Mouse (Mus musculus): Measurements from ENCODE around the gene Rcn3. TPM values are rescaled to one million over a fixed set of nuclear protein-coding genes. Genes with fewer than 3 reads are reported as not detected.
"Not testable (repeated sequence)": the region's sequence is repeated elsewhere in the genome, so short reads cannot be mapped to it uniquely, and the experiment has no call there.

Gene Rcn3
- polyA plus RNA-seq, 1 experiment from 2014 or later: 520 TPM

DNA sequence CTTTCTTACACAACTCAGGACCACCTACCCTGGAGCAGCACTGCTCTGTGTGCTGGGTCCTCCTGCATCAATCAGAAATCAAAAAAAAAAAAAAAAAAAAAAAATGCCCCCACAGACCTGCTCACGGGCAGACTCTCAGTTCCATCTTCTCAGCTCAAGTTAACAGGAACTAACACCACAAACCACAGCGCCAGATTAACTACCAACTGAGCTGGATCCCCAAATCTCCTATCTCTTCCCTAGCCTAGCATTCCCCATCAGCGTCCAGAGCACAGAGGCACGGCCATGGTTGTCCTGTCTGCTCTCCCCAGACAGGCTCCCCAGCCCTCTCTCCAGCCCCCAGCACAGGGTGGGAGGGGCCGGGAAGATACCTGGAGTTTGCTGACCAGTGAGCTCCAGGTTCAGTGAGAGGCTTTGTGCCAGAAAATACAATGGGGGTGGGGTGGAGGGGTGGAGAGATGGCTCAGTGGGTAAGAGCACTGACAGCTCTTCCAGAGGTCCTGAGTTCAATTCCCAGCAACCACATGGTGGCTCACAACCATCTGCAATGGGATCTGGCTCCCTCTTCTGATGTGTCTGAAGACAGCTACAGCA lies 15.1 kb upstream of the Rcn3 start:
- H3K4me2 ChIP-seq (replicated peaks): no peak overlapping the region
- no peak overlapping the region for H3K27ac ChIP-seq (replicated peaks)
- peaks cover 19% of the 10 kb centered on the region for H3K4me1 ChIP-seq
- WGBS: 53% methylated on average over 5 of the region's 5 CpGs
- no peaks in the 10 kb centered on the region for H3K9me3 ChIP-seq (replicated peaks)
- H3K36me3 ChIP-seq: no peaks in the 10 kb centered on the region
- no peak overlapping the region for H3K9ac ChIP-seq
- H3K27me3 ChIP-seq: no peaks in the 10 kb centered on the region
- H3K4me3 ChIP-seq (replicated peaks): no peak overlapping the region
- no peak for ATAC-seq (ENCODE audit: insufficient number of reproducible peaks, low FRiP score, low TSS enrichment, low read depth)

DNA sequence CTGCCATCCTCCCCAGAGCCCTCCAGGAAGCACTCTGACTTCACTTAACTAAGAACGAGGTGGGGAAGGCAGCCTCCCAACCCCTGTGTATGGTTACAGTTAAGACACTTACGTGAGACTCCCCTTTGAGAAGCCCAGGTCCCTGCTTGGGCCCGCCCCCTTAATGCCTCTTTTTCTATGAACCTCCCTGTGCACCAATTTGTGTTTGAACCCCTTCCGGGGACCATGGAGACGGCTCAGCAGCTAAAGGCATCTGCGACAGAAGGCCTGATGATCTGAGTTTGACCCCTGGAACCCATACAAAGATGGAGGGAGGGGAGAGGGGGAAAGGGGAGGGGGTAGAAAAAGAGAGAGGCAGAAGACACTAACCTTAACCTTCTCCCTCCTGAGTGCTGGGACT lies 14.4 kb upstream of the Rcn3 start:
- no peak for ATAC-seq (ENCODE audit: insufficient number of reproducible peaks, low FRiP score, low TSS enrichment, low read depth)
- no peak overlapping the region for H3K9ac ChIP-seq
- WGBS: 43% methylated on average over 6 of the region's 6 CpGs
- H3K27ac ChIP-seq (replicated peaks): no peak overlapping the region
- no peak overlapping the region for H3K4me2 ChIP-seq (replicated peaks)
- H3K9me3 ChIP-seq (replicated peaks): no peaks in the 10 kb centered on the region
- no peak overlapping the region for H3K4me3 ChIP-seq (replicated peaks)
- H3K27me3 ChIP-seq: no peaks in the 10 kb centered on the region
- H3K36me3 ChIP-seq: peaks cover 4% of the 10 kb centered on the region; the same call in 1 of the 2 replicates
- peaks cover 26% of the 10 kb centered on the region for H3K4me1 ChIP-seq

DNA sequence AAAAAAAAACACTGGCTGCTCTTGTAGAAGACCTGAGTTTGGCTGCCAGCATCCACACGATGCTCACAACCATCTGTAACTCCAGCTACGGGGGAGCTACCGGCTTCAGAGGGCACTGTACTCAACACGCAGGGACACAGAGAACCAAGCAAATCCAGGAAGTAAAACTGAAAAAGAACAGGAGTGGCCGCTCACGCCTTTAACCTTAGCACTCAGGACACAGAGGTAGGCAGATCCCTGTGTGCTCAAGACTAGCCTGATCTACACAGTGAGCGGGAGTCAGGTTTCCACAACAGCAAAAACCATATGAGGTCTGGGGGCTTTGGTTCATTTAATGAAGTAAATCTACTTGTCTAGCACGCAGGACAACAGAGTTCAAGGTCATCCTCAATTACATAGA lies 13.5 kb upstream of the Rcn3 start:
- Histone ChIP-seq H3K4me1 (peaks cover 26% of the 10 kb centered on the region), H3K27ac (replicated peaks) (no peak overlapping the region), H3K9ac (no peak overlapping the region), H3K4me2 (replicated peaks) (no peak overlapping the region), H3K4me3 (replicated peaks) (no peak overlapping the region), H3K27me3 (no peaks in the 10 kb centered on the region), H3K36me3 (peaks cover 6% of the 10 kb centered on the region; the same call in 1 of the 2 replicates), H3K9me3 (replicated peaks) (no peaks in the 10 kb centered on the region)
- ATAC-seq (ENCODE audit: insufficient number of reproducible peaks, low FRiP score, low TSS enrichment, low read depth): no peak
- 67% methylated on average over 8 of the region's 8 CpGs for WGBS

DNA sequence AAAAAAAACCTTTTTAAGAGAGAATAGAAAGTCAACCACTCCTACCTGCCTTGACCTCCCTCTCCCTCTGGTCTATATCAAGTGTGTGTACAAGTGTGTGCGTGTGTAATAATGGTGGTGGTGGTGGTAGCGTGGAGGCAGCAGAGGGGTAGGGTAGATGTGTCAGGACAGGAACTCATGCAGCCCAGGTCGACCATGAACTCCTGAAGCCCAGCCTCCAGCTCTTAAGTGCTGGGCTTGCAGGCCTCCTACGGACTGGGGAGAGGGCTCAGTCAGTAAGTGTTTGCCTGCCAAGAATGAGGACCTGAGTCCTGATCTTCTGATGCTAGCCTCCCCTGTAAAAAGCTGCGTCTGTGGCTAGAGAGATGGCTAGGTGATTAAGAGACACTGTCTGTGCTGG lies 12.9 kb upstream of the Rcn3 start:
- 77% methylated on average over 5 of the region's 5 CpGs for WGBS
- no peak overlapping the region for H3K4me3 ChIP-seq (replicated peaks)
- no peaks in the 10 kb centered on the region for H3K9me3 ChIP-seq (replicated peaks)
- peaks cover 26% of the 10 kb centered on the region for H3K4me1 ChIP-seq
- H3K4me2 ChIP-seq (replicated peaks): no peak overlapping the region
- peaks cover 6% of the 10 kb centered on the region; the same call in 1 of the 2 replicates for H3K36me3 ChIP-seq
- H3K9ac ChIP-seq: no peak overlapping the region
- H3K27ac ChIP-seq (replicated peaks): no peak overlapping the region
- no peak for ATAC-seq (ENCODE audit: insufficient number of reproducible peaks, low FRiP score, low TSS enrichment, low read depth)
- H3K27me3 ChIP-seq: no peaks in the 10 kb centered on the region

DNA sequence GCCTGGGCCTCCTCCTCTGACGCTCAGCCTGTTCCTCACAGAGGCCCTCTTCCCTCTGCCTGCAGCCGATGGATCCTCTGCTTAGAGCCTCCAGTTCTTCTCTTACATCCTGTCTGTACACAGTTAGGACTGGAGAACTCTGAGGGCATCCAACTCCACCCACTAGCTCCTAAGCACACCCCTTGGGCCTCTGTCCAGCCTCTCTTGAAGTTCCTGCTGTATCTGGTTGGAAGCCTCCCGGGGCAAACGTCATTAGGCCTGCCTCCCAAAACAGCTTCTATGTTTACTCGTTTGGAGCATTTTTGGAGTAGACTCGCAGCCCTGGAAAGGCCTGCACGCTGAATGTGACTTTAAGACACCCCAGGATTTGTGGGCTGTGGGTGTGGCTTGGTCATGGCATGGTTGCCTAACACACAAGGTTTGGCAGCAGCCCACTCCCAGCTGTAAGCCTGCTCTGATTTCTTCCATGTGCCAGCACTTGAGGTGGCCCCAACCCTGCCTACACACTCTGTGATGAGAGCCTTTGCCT lies 11.7 kb upstream of the Rcn3 start, which contains the start of gene Fcgrt:
Gene Fcgrt (minus strand): TSS at position 200 of the 529 bp plus-strand sequence.
- Histone ChIP-seq H3K4me1 (peaks cover 26% of the 10 kb centered on the region), H3K9ac (peak within 1 kb of the TSS; percentile 60), H3K36me3 (peaks cover 6% of the 10 kb centered on the region; the same call in 1 of the 2 replicates), H3K4me3 (replicated peaks) (peak within 1 kb of the TSS; percentile 45), H3K9me3 (replicated peaks) (no peaks in the 10 kb centered on the region), H3K27me3 (no peaks in the 10 kb centered on the region), H3K27ac (replicated peaks) (peak within 1 kb of the TSS; percentile 96), H3K4me2 (replicated peaks) (peak within 1 kb of the TSS; percentile 64)
- WGBS: 23% methylated on average over 7 of the region's 7 CpGs
- ATAC-seq (ENCODE audit: insufficient number of reproducible peaks, low FRiP score, low TSS enrichment, low read depth): peak; percentile 98

DNA sequence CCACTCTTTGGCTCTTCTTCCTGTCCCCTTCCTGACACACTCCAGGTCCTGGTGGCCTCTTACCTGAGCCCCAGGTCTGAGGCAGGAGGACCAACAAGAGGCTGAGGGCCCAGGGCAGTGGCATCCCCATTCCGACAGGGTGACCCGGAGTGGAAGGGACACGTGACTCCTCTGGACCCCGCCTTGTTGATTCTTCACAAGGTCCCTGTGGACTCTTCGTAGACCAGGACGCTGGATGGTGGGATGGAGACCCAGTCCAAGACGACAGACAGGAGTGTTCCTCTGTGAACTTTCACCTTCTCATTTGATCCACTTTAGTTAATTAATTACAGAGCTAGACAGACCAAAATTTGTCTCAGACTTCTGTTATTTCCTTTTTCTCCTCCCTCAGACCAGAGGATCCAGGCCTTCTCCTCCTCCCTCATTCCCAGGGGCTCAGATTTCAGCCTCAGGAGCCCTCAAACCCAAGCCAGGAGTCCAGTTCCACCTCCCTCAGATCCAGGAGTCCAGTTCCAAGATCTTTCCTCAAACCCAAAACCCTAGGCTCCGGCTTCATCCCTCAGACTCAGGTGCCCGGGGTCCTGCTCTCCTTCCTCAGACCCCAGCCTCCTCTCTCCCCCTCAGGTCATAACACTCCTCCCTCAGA lies 11.0 kb upstream of the Rcn3 start:
- 41% methylated on average over 9 of the region's 9 CpGs for WGBS
- peak overlapping the region; percentile 45 for H3K4me3 ChIP-seq (replicated peaks)
- no peak for ATAC-seq (ENCODE audit: insufficient number of reproducible peaks, low FRiP score, low TSS enrichment, low read depth)

DNA sequence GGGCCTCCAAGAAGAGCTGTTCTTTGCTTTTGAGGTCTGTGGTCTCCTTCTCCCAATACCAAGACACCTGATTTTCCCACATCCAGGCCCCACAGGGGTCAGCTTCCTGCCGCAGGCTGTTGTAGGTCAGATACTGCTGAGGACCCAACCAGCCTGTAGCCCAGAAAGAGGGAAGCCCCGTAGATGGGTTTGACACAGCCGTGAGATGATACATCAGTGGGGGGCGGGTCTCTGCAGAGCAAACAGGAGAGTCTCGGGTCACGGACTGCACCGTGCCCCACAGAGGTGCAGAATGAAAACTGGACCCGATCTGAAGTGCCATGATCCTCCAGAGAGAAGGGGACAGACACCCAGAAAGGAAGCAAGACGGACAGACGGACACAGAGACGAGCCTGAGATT lies 10.4 kb upstream of the Rcn3 start:
- peaks cover 9% of the 10 kb centered on the region; the same call in 1 of the 2 replicates for H3K36me3 ChIP-seq
- 81% methylated on average over 11 of the region's 11 CpGs for WGBS
- no peaks in the 10 kb centered on the region for H3K9me3 ChIP-seq (replicated peaks)
- no peak overlapping the region for H3K9ac ChIP-seq
- no peak for ATAC-seq (ENCODE audit: insufficient number of reproducible peaks, low FRiP score, low TSS enrichment, low read depth)
- no peaks in the 10 kb centered on the region for H3K27me3 ChIP-seq
- H3K4me2 ChIP-seq (replicated peaks): peak overlapping the region; percentile 64
- H3K27ac ChIP-seq (replicated peaks): peak overlapping the region; percentile 96; the same call in 1 of the 2 replicates
- peak overlapping the region; percentile 45 for H3K4me3 ChIP-seq (replicated peaks)
- peaks cover 26% of the 10 kb centered on the region for H3K4me1 ChIP-seq

More for the DNA sequence above, 11.0 kb upstream of the Rcn3 start:
- no peaks in the 10 kb centered on the region for H3K9me3 ChIP-seq (replicated peaks)
- peaks cover 26% of the 10 kb centered on the region for H3K4me1 ChIP-seq
- peak overlapping the region; percentile 64 for H3K4me2 ChIP-seq (replicated peaks)
- H3K27me3 ChIP-seq: no peaks in the 10 kb centered on the region
- H3K27ac ChIP-seq (replicated peaks): peak overlapping the region; percentile 96
- peaks cover 6% of the 10 kb centered on the region; the same call in 1 of the 2 replicates for H3K36me3 ChIP-seq
- H3K9ac ChIP-seq: peak overlapping the region; percentile 60

DNA sequence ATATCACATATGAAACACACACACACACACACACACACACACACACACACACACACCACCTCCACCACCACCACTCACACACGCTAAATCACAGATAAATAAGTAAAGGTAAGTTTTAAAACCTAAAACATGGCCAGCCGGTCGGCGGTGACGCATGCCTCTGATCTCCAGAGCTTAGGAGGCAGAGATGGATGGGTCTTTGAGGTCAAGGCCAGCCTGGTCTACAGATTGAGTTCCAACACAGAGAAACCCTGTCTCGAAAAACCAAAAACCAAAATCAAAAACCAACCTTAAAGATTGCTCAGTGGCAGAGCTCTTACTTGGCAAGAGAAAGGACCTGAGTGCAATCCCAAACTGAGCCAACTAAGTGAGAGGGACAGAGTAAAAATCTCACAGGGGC lies 8.0 kb upstream of the Rcn3 start:
- H3K4me1 ChIP-seq: peaks cover 26% of the 10 kb centered on the region
- H3K36me3 ChIP-seq: peaks cover 18% of the 10 kb centered on the region; the same call in 1 of the 2 replicates
- WGBS: 95% methylated on average over 6 of the region's 6 CpGs
- no peaks in the 10 kb centered on the region for H3K9me3 ChIP-seq (replicated peaks)
- H3K27ac ChIP-seq (replicated peaks): no peak overlapping the region
- no peak overlapping the region for H3K4me3 ChIP-seq (replicated peaks)
- no peak overlapping the region for H3K4me2 ChIP-seq (replicated peaks)
- no peak for ATAC-seq (ENCODE audit: insufficient number of reproducible peaks, low FRiP score, low TSS enrichment, low read depth)
- no peak overlapping the region for H3K9ac ChIP-seq
- H3K27me3 ChIP-seq: no peaks in the 10 kb centered on the region

DNA sequence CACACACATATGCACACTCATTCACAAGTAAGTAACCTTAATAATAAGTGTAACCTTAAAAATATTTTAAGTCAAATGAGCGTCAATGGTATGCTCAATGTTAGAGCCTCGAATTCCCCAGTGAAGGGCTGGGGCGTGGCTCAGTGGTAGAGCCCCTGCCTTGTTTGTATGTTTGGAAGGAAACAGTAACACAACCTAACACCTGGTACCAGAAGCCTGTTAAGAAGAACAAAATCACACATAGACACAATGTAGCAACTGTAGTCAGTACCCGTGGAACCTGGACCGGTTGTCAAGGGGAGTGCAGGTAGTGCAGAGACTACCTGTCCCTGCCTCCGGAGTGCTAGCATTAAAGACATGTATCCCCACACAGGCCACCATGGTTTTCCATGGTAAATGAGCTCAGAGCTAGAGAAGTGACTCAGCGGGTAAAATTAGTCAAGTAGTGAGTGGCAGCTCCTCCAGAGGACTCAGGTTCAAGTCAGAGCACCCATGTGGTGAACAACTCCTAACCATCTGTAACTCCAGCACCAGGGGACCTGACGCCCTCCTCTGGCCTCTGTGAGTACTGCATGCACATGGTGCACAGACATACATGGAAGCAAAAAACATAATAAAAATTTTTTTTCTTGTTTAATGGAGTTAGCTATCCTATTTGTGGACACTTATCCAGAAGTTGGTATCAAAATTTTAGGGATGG lies 6.7 kb upstream of the Rcn3 start:
- H3K9me3 ChIP-seq (replicated peaks): no peaks in the 10 kb centered on the region
- whole genome bisulfite sequencing: 88% methylated on average over 8 of the region's 8 CpGs

DNA sequence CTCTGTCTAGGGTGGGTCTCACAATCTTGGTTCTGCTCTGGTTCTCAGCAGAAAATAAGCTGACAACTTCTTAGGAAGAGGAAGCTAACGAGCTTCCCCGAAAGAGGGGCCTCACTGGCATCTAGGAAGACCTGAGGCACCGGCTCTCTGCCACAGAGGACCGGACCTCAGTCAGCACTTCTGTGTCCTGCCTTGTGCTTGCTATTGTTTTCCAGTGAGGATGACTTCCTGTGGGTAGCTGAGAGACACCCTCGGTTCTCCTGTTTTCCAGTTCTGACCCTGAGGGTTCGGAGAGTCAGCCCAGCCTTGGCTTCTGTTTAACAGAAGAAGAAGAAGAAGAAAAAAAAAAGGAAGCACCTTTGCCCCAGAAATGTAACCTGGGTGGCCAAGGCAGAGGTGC lies 5.5 kb upstream of the Rcn3 start:
- Histone ChIP-seq H3K9ac (no peak overlapping the region), H3K36me3 (peaks cover 18% of the 10 kb centered on the region; the same call in 1 of the 2 replicates), H3K4me1 (peaks cover 23% of the 10 kb centered on the region), H3K9me3 (replicated peaks) (no peaks in the 10 kb centered on the region), H3K27me3 (no peaks in the 10 kb centered on the region), H3K4me2 (replicated peaks) (no peak overlapping the region), H3K27ac (replicated peaks) (no peak overlapping the region), H3K4me3 (replicated peaks) (no peak overlapping the region)
- 46% methylated on average over 6 of the region's 6 CpGs for WGBS
- ATAC-seq (ENCODE audit: insufficient number of reproducible peaks, low FRiP score, low TSS enrichment, low read depth): no peak

More for the DNA sequence above, 6.7 kb upstream of the Rcn3 start:
- Histone ChIP-seq H3K27me3 (no peaks in the 10 kb centered on the region), H3K9ac (no peak overlapping the region), H3K36me3 (peaks cover 18% of the 10 kb centered on the region; the same call in 1 of the 2 replicates), H3K4me2 (replicated peaks) (no peak overlapping the region), H3K27ac (replicated peaks) (no peak overlapping the region), H3K4me1 (peaks cover 23% of the 10 kb centered on the region), H3K4me3 (replicated peaks) (no peak overlapping the region)
- ATAC-seq (ENCODE audit: insufficient number of reproducible peaks, low FRiP score, low TSS enrichment, low read depth): no peak

DNA sequence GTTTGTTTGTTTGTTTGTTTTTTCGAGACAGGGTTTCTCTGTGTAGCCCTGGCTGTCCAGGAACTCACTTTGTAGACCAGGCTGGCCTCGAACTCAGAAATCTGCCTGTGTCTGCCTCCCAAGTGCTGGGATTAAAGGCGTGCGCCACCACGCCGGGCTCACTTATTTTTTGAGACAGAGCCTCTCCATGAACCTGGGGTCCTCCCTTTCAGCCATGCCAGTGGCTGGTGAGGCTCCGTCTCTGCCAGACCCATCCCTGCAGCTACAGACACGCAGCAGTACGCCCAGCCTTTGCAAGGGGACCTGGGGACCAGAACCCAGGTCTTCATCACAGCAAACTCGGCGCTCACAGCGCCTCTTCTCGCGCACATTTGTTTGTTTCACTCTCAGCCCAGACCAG lies 3.9 kb upstream of the Rcn3 start:
- WGBS: 90% methylated on average over 14 of the region's 14 CpGs
- H3K27ac ChIP-seq (replicated peaks): not testable (repeated sequence)

More for the DNA sequence above, 3.9 kb upstream of the Rcn3 start:
- H3K9ac ChIP-seq; H3K4me3 ChIP-seq (replicated peaks); H3K4me2 ChIP-seq (replicated peaks); H3K9me3 ChIP-seq (replicated peaks); H3K27me3 ChIP-seq; ATAC-seq (ENCODE audit: insufficient number of reproducible peaks, low FRiP score, low TSS enrichment, low read depth): not testable (repeated sequence)
- Histone ChIP-seq H3K4me1 (peaks cover 13% of the 10 kb centered on the region), H3K36me3 (peaks cover 12% of the 10 kb centered on the region; the same call in 1 of the 2 replicates)
